Mouse (Mus musculus): ENCODE measurements at regions not wholly inside any gene's neighbourhood (a gene's known extent, or its start where the extent isn't known, plus 50 kb on each side); places are given as distances from the start of the nearest gene placed in this dataset.

- no peak for DNase-seq (ENCODE audit: low spot score in 2 of 2)
Observed at GRCm38 (mm10) chr2:108904121-108904733, 376.3 kb upstream of the Kif18a start.

GRCm38 (mm10) chr2:108913555-108913954 is 367.0 kb upstream of the Kif18a start:
- no peak for DNase-seq (ENCODE audit: low spot score in 2 of 2)

GRCm38 (mm10) chr2:108913967-108914366 is 366.6 kb upstream of the Kif18a start:
- no peak for DNase-seq (ENCODE audit: low spot score in 2 of 2)

- DNase-seq (ENCODE audit: low spot score in 2 of 2), result no peak
Observed at GRCm38 (mm10) chr2:108919500-108920045, 361.0 kb upstream of the Kif18a start.

GRCm38 (mm10) chr2:108920111-108920510 is 360.4 kb upstream of the Kif18a start:
- DNase-seq (ENCODE audit: low spot score in 2 of 2), result no peak

- DNase-seq (ENCODE audit: low spot score in 2 of 2), result no peak
Observed at GRCm38 (mm10) chr2:108935981-108936762, 344.4 kb upstream of the Kif18a start.

GRCm38 (mm10) chr2:108980921-108981320 is 299.6 kb upstream of the Kif18a start:
- DNase-seq (ENCODE audit: low spot score in 2 of 2), result no peak

- DNase-seq (ENCODE audit: low spot score in 2 of 2), result no peak
Observed at GRCm38 (mm10) chr2:109016223-109016622, 264.3 kb upstream of the Kif18a start.

- no peak for DNase-seq (ENCODE audit: low spot score in 2 of 2)
Observed at GRCm38 (mm10) chr2:109017018-109017707, 263.4 kb upstream of the Kif18a start.

GRCm38 (mm10) chr2:109038131-109038695 is 242.3 kb upstream of the Kif18a start:
- no peak for DNase-seq (ENCODE audit: low spot score in 2 of 2)

All from right cerebral cortex, postnatal 36 days (tissue).